Comparison of ENCODE assay signal across 21 mouse cellular contexts in the genomic region with DNA sequence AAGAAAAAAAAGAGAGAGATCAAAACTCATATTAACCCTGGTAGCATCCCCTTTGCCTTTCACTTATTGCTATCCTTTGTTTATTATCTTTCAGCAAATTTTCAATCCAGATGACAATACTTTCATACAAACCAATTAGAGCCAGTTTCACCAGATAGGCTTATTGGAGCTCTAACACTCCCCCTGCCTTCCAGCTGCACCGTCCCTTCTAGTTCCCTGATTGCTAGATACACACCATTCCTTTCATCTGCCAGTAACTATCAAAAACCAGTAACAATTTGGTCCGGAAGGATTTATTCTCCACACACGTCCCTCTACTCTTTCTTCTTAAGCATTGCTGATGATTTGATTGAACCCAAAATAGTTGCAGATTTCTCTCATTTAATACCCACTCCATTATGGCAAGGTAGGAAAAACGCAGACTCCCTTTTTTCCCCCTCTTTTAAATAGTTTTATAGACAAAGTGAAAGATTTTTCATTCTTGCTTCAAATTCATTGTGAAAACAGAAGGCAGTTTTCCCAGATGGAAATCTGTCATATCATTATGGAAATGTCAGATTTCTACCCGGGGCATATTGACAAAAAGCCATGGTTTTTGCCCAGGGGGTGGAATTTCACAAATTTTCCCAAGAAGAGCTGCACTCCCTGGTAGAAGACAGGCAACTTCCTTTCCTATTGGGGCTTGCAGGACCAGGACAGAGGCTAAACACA.
A peak's percentile ranks its signal among the peaks of the same experiment; 100 is the strongest.
DNase-seq lines count a peak whose midpoint lies in the region; ATAC-seq and TF ChIP-seq lines count a peak whose summit lies in the region.
"Had no signal": no experiment of that assay in that cellular context is flagged by ENCODE, and none has a peak within 500 bp of the region (broad histone marks: within the 10 kb centered on the region; RNA-seq: fewer than 3 reads in every experiment).

No protein-coding gene starts in this region.

- peaks cover 29% of the 10 kb centered on the region for H3K4me1 ChIP-seq in forebrain, embryonic 13.5 days
- peaks cover 33% of the 10 kb centered on the region for H3K4me1 ChIP-seq in forebrain, embryonic 10.5 days
- no peaks in the 10 kb centered on the region for H3K4me1 ChIP-seq in hindbrain, postnatal 0 days (ENCODE audit: insufficient read depth, low read length)
- no peaks in the 10 kb centered on the region; the same call in 1 of the 2 replicates for H3K4me1 ChIP-seq in hindbrain, embryonic 16.5 days (ENCODE audit: control insufficient read depth, insufficient read depth, low read depth, low read length)
- H3K4me1 ChIP-seq in limb, embryonic 11.5 days (ENCODE audit: control insufficient read depth, insufficient read depth, low read length), result peaks cover 20% of the 10 kb centered on the region
- H3K4me1 ChIP-seq: heart, embryonic 13.5 days; hindbrain, embryonic 12.5 days had no signal

- no peak overlapping the region for H3K4me3 ChIP-seq in forebrain, embryonic 13.5 days
- H3K4me3 ChIP-seq in forebrain, embryonic 10.5 days, result no peak overlapping the region
- no peak overlapping the region for H3K4me3 ChIP-seq in hindbrain, postnatal 0 days (ENCODE audit: low read length)
- no peak overlapping the region for H3K4me3 ChIP-seq in hindbrain, embryonic 16.5 days (ENCODE audit: low read length)
- H3K4me3 ChIP-seq in limb, embryonic 11.5 days (ENCODE audit: low read depth, low read length), result no peak overlapping the region
- H3K4me3 ChIP-seq: embryonic facial prominence, embryonic 10.5 days; heart, embryonic 13.5 days; hindbrain, embryonic 12.5 days had no signal

- TF ChIP-seq POLR2A in brain, embryonic 14.5 days (IDR thresholded peaks at IDR 0.05; ENCODE audit: borderline replicate concordance, extremely low read depth, insufficient read depth, insufficient read length, poor library complexity, severe bottlenecking), result no peak

- no peak overlapping the region for H3K4me2 ChIP-seq in forebrain, embryonic 13.5 days
- no peak overlapping the region for H3K4me2 ChIP-seq in hindbrain, postnatal 0 days (ENCODE audit: low read depth, low read length)
- H3K4me2 ChIP-seq in hindbrain, embryonic 16.5 days (ENCODE audit: low read length), result no peak overlapping the region
- H3K4me2 ChIP-seq in limb, embryonic 11.5 days (ENCODE audit: low read depth, severe bottlenecking), result no peak overlapping the region
- H3K4me2 ChIP-seq: heart, embryonic 13.5 days; hindbrain, embryonic 12.5 days had no signal

- ATAC-seq in forebrain, embryonic 13.5 days, result no peak
- no peak for ATAC-seq in hindbrain, postnatal 0 days
- ATAC-seq in hindbrain, embryonic 16.5 days, result no peak
- ATAC-seq in limb, embryonic 11.5 days (ENCODE audit: insufficient number of reproducible peaks, low FRiP score, low TSS enrichment, low read depth), result no peak
- ATAC-seq: CD4-positive, CD25-positive, alpha-beta regulatory T cell, adult 4 months; intestine, embryonic 16.5 days had no signal

- TF ChIP-seq CTCF in hindbrain, postnatal 0 days (IDR thresholded peaks at IDR 0.05; ENCODE audit: low read depth), result peak; percentile 6; the same call in 1 of the 2 replicates
- peak; percentile 1; the same call in 1 of the 2 replicates for TF ChIP-seq CTCF in brain, embryonic 14.5 days (IDR thresholded peaks at IDR 0.05; ENCODE audit: borderline replicate concordance, extremely low read depth, insufficient read depth, insufficient read length)

- no peak overlapping the region for H3K9ac ChIP-seq in forebrain, embryonic 13.5 days
- no peak overlapping the region for H3K9ac ChIP-seq in hindbrain, postnatal 0 days (replicated peaks; ENCODE audit: low read length)
- no peak overlapping the region for H3K9ac ChIP-seq in hindbrain, embryonic 16.5 days (ENCODE audit: low read depth, low read length)
- H3K9ac ChIP-seq in limb, embryonic 11.5 days (ENCODE audit: low read length), result no peak overlapping the region
- H3K9ac ChIP-seq: heart, embryonic 13.5 days; hindbrain, embryonic 12.5 days had no signal

- 34% methylated on average over 5 of the region's 5 CpGs for WGBS in forebrain, embryonic 13.5 days
- 63% methylated on average over 5 of the region's 5 CpGs for WGBS in forebrain, embryonic 10.5 days
- WGBS in hindbrain, postnatal 0 days, result 54% methylated on average over 5 of the region's 5 CpGs
- 58% methylated on average over 5 of the region's 5 CpGs for WGBS in hindbrain, embryonic 16.5 days
- WGBS in limb, embryonic 11.5 days, result 34% methylated on average over 5 of the region's 5 CpGs

- H3K9me3 ChIP-seq in forebrain, embryonic 13.5 days (replicated peaks), result no peaks in the 10 kb centered on the region
- H3K9me3 ChIP-seq in forebrain, embryonic 10.5 days, result no peaks in the 10 kb centered on the region
- no peaks in the 10 kb centered on the region for H3K9me3 ChIP-seq in hindbrain, postnatal 0 days (ENCODE audit: low read length)
- H3K9me3 ChIP-seq in hindbrain, embryonic 16.5 days (ENCODE audit: control insufficient read depth, low read length), result no peaks in the 10 kb centered on the region
- H3K9me3 ChIP-seq in limb, embryonic 11.5 days (ENCODE audit: control insufficient read depth, low read length), result no peaks in the 10 kb centered on the region
- H3K9me3 ChIP-seq: embryonic facial prominence, embryonic 10.5 days; G1E; heart, embryonic 13.5 days; hindbrain, embryonic 12.5 days had no signal

- no peaks in the 10 kb centered on the region for H3K36me3 ChIP-seq in forebrain, embryonic 13.5 days (ENCODE audit: poor library complexity, severe bottlenecking)
- H3K36me3 ChIP-seq in forebrain, embryonic 10.5 days (replicated peaks), result no peaks in the 10 kb centered on the region
- no peaks in the 10 kb centered on the region for H3K36me3 ChIP-seq in hindbrain, postnatal 0 days (ENCODE audit: insufficient read depth, low read length)
- H3K36me3 ChIP-seq in hindbrain, embryonic 16.5 days (ENCODE audit: control insufficient read depth, insufficient read depth, low read length), result no peaks in the 10 kb centered on the region
- no peaks in the 10 kb centered on the region for H3K36me3 ChIP-seq in limb, embryonic 11.5 days (ENCODE audit: control insufficient read depth, insufficient read depth, low read length)
- H3K36me3 ChIP-seq: embryonic facial prominence, embryonic 10.5 days; G1E; heart, embryonic 13.5 days; hindbrain, embryonic 12.5 days had no signal

- peak overlapping the region; percentile 60; the same call in 1 of the 2 replicates for H3K27ac ChIP-seq in forebrain, embryonic 13.5 days
- H3K27ac ChIP-seq in forebrain, embryonic 10.5 days, result no peak overlapping the region
- H3K27ac ChIP-seq in hindbrain, postnatal 0 days, result no peak overlapping the region
- H3K27ac ChIP-seq in hindbrain, embryonic 16.5 days (ENCODE audit: low read depth, low read length), result no peak overlapping the region
- H3K27ac ChIP-seq in limb, embryonic 11.5 days (replicated peaks; ENCODE audit: low read depth, low read length), result 0 out of 2 replicates have a peak overlapping the region, but pooled peaks have one; percentile 15
- H3K27ac ChIP-seq: embryonic facial prominence, embryonic 10.5 days; heart, embryonic 13.5 days; hindbrain, embryonic 12.5 days had no signal

- H3K27me3 ChIP-seq in forebrain, embryonic 13.5 days, result no peaks in the 10 kb centered on the region
- H3K27me3 ChIP-seq in forebrain, embryonic 10.5 days (ENCODE audit: poor library complexity, severe bottlenecking), result no peaks in the 10 kb centered on the region
- H3K27me3 ChIP-seq in hindbrain, postnatal 0 days (ENCODE audit: insufficient read depth, low read length), result no peaks in the 10 kb centered on the region
- no peaks in the 10 kb centered on the region for H3K27me3 ChIP-seq in hindbrain, embryonic 16.5 days (replicated peaks; ENCODE audit: control insufficient read depth, insufficient read depth, low read length)
- no peaks in the 10 kb centered on the region for H3K27me3 ChIP-seq in limb, embryonic 11.5 days (ENCODE audit: control insufficient read depth, insufficient read depth, low read length)
- H3K27me3 ChIP-seq: heart, embryonic 13.5 days; hindbrain, embryonic 12.5 days had no signal

- DNase-seq in forebrain, embryonic 10.5 days (ENCODE audit: extremely low spot score, low spot score), result no peak
- no peak for DNase-seq in hindbrain, postnatal 0 days (ENCODE audit: low spot score)
- DNase-seq in brain, embryonic 14.5 days (ENCODE audit: low read depth), result peak; percentile 75
- no peak for DNase-seq in limb, embryonic 11.5 days (ENCODE audit: low spot score)
- DNase-seq in gastrocnemius, adult 8-10 months (ENCODE audit: low spot score in 2 of 2), result no peak
- DNase-seq in adrenal gland, adult 2 months, result no peak
- DNase-seq: adrenal gland, postnatal 14 days; B cell, adult 2 months; cerebellum, adult 18-20 months; cerebellum, postnatal 10 days; gastrocnemius, postnatal 36 days; heart, adult 11 months; heart, postnatal 36 days had no signal

Comparison
In these comparisons a context has a peak if more than half of its experiments do, and no peak if none do; other contexts are left out.
1. H3K27ac ChIP-seq: peak in forebrain, embryonic 13.5 days (single experiment) and limb, embryonic 11.5 days (single experiment); none in forebrain, embryonic 10.5 days (single experiment), hindbrain, postnatal 0 days (single experiment) and hindbrain, embryonic 16.5 days (single experiment).